Mouse (Mus musculus) heart, adult 2 months (tissue): ENCODE measurements around the gene Pla1a.

Source experiments
- CTCF ChIP-seq: fragments of 200-600 bp; IDR thresholded peaks from 2 replicates; pipeline ENCODE4 v1.8.1; 2022; ENCODE audit warnings: antibody characterized with exemption, mild to moderate bottlenecking, moderate library complexity
- EP300 ChIP-seq: fragments of 200-500 bp; IDR thresholded peaks from 2 replicates; pipeline ENCODE4 v1.6.1; 2011; ENCODE audit warnings: low read depth, low read length, control low read depth; ENCODE audit not compliant: insufficient read depth
- POLR2A ChIP-seq: fragments of 200-500 bp; IDR thresholded peaks from 2 replicates; pipeline ENCODE4 v1.6.1; 2011; ENCODE audit warnings: mild to moderate bottlenecking, low read depth, low read length, control low read depth; ENCODE audit not compliant: insufficient read depth

DNA sequence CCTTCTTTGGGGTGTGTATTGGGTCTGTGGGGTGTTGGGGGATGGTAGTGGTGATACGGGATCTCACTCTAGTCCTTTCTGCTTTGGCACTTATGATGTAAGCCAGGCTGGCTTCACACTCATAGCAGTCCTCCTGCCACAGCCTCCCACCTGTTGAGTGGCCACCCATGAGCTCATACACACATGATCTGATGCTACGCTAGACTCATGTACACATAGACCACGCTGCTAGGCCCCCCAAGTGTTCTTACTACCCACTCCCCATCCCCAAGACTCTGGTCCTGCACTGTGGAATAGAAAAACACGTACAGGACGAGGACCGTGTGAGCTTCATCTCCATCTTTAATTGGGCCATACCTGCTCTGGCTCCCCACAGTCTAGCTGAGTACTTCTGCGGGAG, 63.9 kb downstream of the Pla1a start:
- TF ChIP-seq POLR2A, result no peak
- TF ChIP-seq CTCF, result no peak
- TF ChIP-seq EP300, result no peak
